Mouse (Mus musculus) CH12.LX (cell line): ENCODE results near the gene Zfp286. TPM values are rescaled to one million over a fixed set of nuclear protein-coding genes. Genes with fewer than 3 reads are reported as not detected.
A peak's percentile ranks its signal among the peaks of the same experiment; 100 is the strongest.

Source experiments
- DNase-seq: peaks from one replicate; pipeline ENCODE4 v3.0.0-alpha.2; 2013; ENCODE audit errors: extremely low read depth
- H3K27ac ChIP-seq: 2 replicates; pipeline ENCODE4 v1.5.1; 2012; ENCODE audit warnings: low read depth, mild to moderate bottlenecking, control low read depth, moderate library complexity; ENCODE audit not compliant: insufficient read depth
- H3K27me3 ChIP-seq: replicated peaks from 2 replicates; pipeline ENCODE3; 2012; ENCODE audit warnings: inconsistent platforms
- H3K36me3 ChIP-seq, 2 experiments: replicated peaks in 1 of 2; 2 replicates each; pipeline versions ENCODE3 to v1.6.1; 2012; ENCODE audit warnings: inconsistent platforms in 1 of 2, low read length in 1 of 2, mild to moderate bottlenecking in 1 of 2, mixed read lengths in 1 of 2, moderate library complexity in 1 of 2; ENCODE audit not compliant: control insufficient read depth in 1 of 2, insufficient read depth in 1 of 2
- H3K4me1 ChIP-seq, 2 experiments: 2 replicates each; pipeline ENCODE4 v1.6.1; 2012; ENCODE audit warnings: inconsistent platforms in 1 of 2, moderate library complexity in 1 of 2; ENCODE audit not compliant: insufficient read depth in 2 of 2, control insufficient read depth in 1 of 2
- H3K4me2 ChIP-seq: 2 replicates; pipeline ENCODE4 v1.6.1; 2012; ENCODE audit warnings: low read depth, mild to moderate bottlenecking, control low read depth; ENCODE audit not compliant: poor library complexity, insufficient read depth, severe bottlenecking
- H3K4me3 ChIP-seq, 3 experiments: fragments of 150-350 bp in 1 of 3; sonication (generic) in 1 of 3; replicated peaks in 1 of 3; 2 replicates each; pipeline versions ENCODE3 to v1.5.1; 2011 to 2012; ENCODE audit warnings: low read depth in 2 of 3, low read length in 2 of 3, mild to moderate bottlenecking in 2 of 3, moderate library complexity in 2 of 3, control low read depth in 1 of 3, improper control_type of control experiment in 1 of 3, inconsistent platforms in 1 of 3, mixed read lengths in 1 of 3; ENCODE audit not compliant: poor library complexity in 1 of 3
- H3K79me2 ChIP-seq: replicated peaks from 2 replicates; pipeline ENCODE4 v1.6.1; 2012; ENCODE audit warnings: mild to moderate bottlenecking, moderate library complexity; ENCODE audit not compliant: control insufficient read depth, poor library complexity, insufficient read depth, severe bottlenecking; ENCODE audit errors: extremely low read depth
- H3K9ac ChIP-seq: 2 replicates; pipeline ENCODE4 v1.6.1; 2012; ENCODE audit warnings: low read depth, mild to moderate bottlenecking, control low read depth, moderate library complexity; ENCODE audit not compliant: insufficient read depth
- H3K9me3 ChIP-seq: replicated peaks from 2 replicates; pipeline ENCODE3; 2012; ENCODE audit warnings: low read length, inconsistent platforms, mixed read lengths
- CHD1 ChIP-seq: IDR thresholded peaks from 2 replicates; pipeline ENCODE4 v1.6.1; 2012; ENCODE audit warnings: low read depth, low read length, improper control_type of control experiment, inconsistent platforms
- EP300 ChIP-seq: IDR thresholded peaks from 2 replicates; pipeline ENCODE4 v1.6.1; 2011; ENCODE audit warnings: low read length, improper control_type of control experiment
- GABPA ChIP-seq: IDR thresholded peaks from 2 replicates; pipeline ENCODE4 v1.6.1; 2012; ENCODE audit warnings: low read depth, low read length, improper control_type of control experiment, inconsistent platforms; ENCODE audit not compliant: insufficient replicate concordance
- JUN ChIP-seq: IDR thresholded peaks from 2 replicates; pipeline ENCODE4 v1.6.1; 2011; ENCODE audit warnings: low read depth, mild to moderate bottlenecking, low read length, improper control_type of control experiment, moderate library complexity; ENCODE audit not compliant: insufficient read depth
- MAX ChIP-seq: IDR thresholded peaks from 2 replicates; pipeline ENCODE4 v1.6.1; 2011; ENCODE audit warnings: low read length, improper control_type of control experiment
- POLR2A ChIP-seq: IDR thresholded peaks from 2 replicates; pipeline ENCODE4 v1.6.1; 2011; ENCODE audit warnings: low read depth, mild to moderate bottlenecking, improper control_type of control experiment, low read length
- dilution Hi-C: fragments of 300-500 bp; cut with MboI; formaldehyde crosslinking; loops from 2 replicates; pipeline ENCODE4 v1.14.3; 2020; ENCODE audit warnings: low sequenced_read_pairs; ENCODE audit not compliant: extremely low pct_unique_long_range_greater_than_20kb, extremely low pct_ligation_motif_present
- in situ Hi-C: fragments of 300-500 bp; cut with MboI; formaldehyde crosslinking; loops from 3 replicates; pipeline ENCODE4 v1.14.3; 2019; ENCODE audit warnings: low sequenced_read_pairs, low pct_ligation_motif_present, low pct_unique_long_range_greater_than_20kb, mixed read lengths
- polyA plus RNA-seq: library from polyadenylated mRNA; unstranded; fragments of >175 nt; gene quantifications from 2 replicates; pipeline ENCODE4 v1.2.1, GENCODE M21; 2012; ENCODE audit warnings: low read depth; ENCODE audit not compliant: insufficient read length
- total RNA-seq, 2 experiments: library from RNA; depleted of rRNA; stranded (reverse); fragments of 300-350 nt in 1 of 2; fragments of >200 nt in 1 of 2; gene quantifications; 2 replicates each; pipeline ENCODE4 v1.2.3; 2012 to 2014

Zfp286 gene
- total and polyA plus RNA-seq, 3 experiments = not detected

DNA sequence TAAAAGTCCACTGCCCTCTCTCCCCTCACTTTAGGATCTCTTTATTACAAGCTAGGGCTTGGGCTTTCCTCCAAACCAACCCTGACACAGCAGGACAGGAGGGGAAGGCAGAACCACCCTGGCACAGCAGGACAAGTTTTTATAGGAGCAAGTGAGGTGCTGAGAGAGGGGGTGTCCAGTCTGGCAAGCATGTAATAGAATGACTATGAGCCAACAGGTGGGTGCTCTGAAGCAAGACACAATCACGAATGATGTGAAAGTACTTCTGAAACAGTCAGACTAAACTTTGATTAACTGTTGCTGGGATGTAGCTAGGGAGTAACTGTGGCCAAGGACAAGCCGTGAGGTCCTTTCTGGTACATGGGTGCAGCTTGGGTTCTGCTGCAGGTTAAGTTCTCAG, 83.1 kb downstream of the Zfp286 start:
- TF ChIP-seq EP300 = peak; percentile 37; the same call in 1 of the 2 replicates
- no peak for TF ChIP-seq CHD1
- TF ChIP-seq GABPA = no peak
- no peak for TF ChIP-seq JUN
- no peak for TF ChIP-seq MAX
- no peak for TF ChIP-seq POLR2A
- no peaks in the 10 kb centered on the region for H3K27me3 ChIP-seq
- H3K4me2 ChIP-seq = no peak overlapping the region
- H3K9ac ChIP-seq = no peak overlapping the region
- H3K4me1 ChIP-seq = peaks cover 6 to 33% of the 10 kb centered on the region in 2 experiments; a peak in 3 of 4 replicates
- dilution Hi-C loops = no loop called here
- H3K36me3 ChIP-seq = peaks cover 0 to 13% of the 10 kb centered on the region in 2 experiments
- no peaks in the 10 kb centered on the region for H3K79me2 ChIP-seq
- in situ Hi-C loops = no loop called here
- H3K9me3 ChIP-seq = no peaks in the 10 kb centered on the region
- DNase-seq = peak; percentile 57
- H3K27ac ChIP-seq = no peak overlapping the region
- H3K4me3 ChIP-seq = no peak overlapping the region

Other genes starting within 250 kb of the Zfp286 start
- gene Ubb, start 238.3 kb downstream of the Zfp286 start, total RNA-seq (2012; rRNA removed) = 2,030 and 2,098 TPM in 2 replicates
- gene Ubb, start 238.3 kb downstream of the Zfp286 start, total RNA-seq (2014; rRNA removed) = 929 and 1,092 TPM in 2 replicates
- 1,487 and 1,562 TPM in 2 replicates for gene Ubb, start 238.3 kb downstream of the Zfp286 start, polyA plus RNA-seq
- 58.7 and 59.3 TPM in 2 replicates for gene Trpv2, start 215.0 kb downstream of the Zfp286 start, total RNA-seq (2012; rRNA removed)
- 36.0 and 39.2 TPM in 2 replicates for gene Trpv2, start 215.0 kb downstream of the Zfp286 start, total RNA-seq (2014; rRNA removed)
- gene Trpv2, start 215.0 kb downstream of the Zfp286 start, polyA plus RNA-seq = 42.3 and 46.2 TPM in 2 replicates
- 2.9 and 12.6 TPM in 2 replicates for gene Lrrc75a, start 140.9 kb downstream of the Zfp286 start, total RNA-seq (2012; rRNA removed)
- gene Lrrc75a, start 140.9 kb downstream of the Zfp286 start, total RNA-seq (2014; rRNA removed) = 1.3 and 1.6 TPM in 2 replicates
- 1.8 and 2.7 TPM in 2 replicates for gene Lrrc75a, start 140.9 kb downstream of the Zfp286 start, polyA plus RNA-seq
- gene Mmgt2, start 140.8 kb downstream of the Zfp286 start, total RNA-seq (2012; rRNA removed) = 47.9 and 60.7 TPM in 2 replicates
- 41.2 and 49.2 TPM in 2 replicates for gene Mmgt2, start 140.8 kb downstream of the Zfp286 start, total RNA-seq (2014; rRNA removed)
- 61.4 and 65.9 TPM in 2 replicates for gene Mmgt2, start 140.8 kb downstream of the Zfp286 start, polyA plus RNA-seq
- 6.2 and 7.3 TPM in 2 replicates for gene Zfp287, start 57.6 kb downstream of the Zfp286 start, total RNA-seq (2012; rRNA removed)
- 4.6 and 4.8 TPM in 2 replicates for gene Zfp287, start 57.6 kb downstream of the Zfp286 start, total RNA-seq (2014; rRNA removed)
- 5.7 TPM in 2 replicates for gene Zfp287, start 57.6 kb downstream of the Zfp286 start, polyA plus RNA-seq
- not detected in 2 replicates for gene Gm10428, start 36.4 kb downstream of the Zfp286 start, total RNA-seq (2012; rRNA removed)
- gene Gm10428, start 36.4 kb downstream of the Zfp286 start, total RNA-seq (2014; rRNA removed) = not detected in 2 replicates
- gene Gm10428, start 36.4 kb downstream of the Zfp286 start, polyA plus RNA-seq = not detected in 2 replicates
- gene Trim16, start 30.8 kb upstream of the Zfp286 start, total RNA-seq (2012; rRNA removed) = not detected in 2 replicates
- not detected in 2 replicates for gene Trim16, start 30.8 kb upstream of the Zfp286 start, total RNA-seq (2014; rRNA removed)
- gene Trim16, start 30.8 kb upstream of the Zfp286 start, polyA plus RNA-seq = 0.12 TPM in 1 of 2 replicates, not detected in the other
- gene Fbxw10, start 57.6 kb upstream of the Zfp286 start, total RNA-seq (2012; rRNA removed) = 0.50 and 0.59 TPM in 2 replicates
- 0.78 and 0.88 TPM in 2 replicates for gene Fbxw10, start 57.6 kb upstream of the Zfp286 start, total RNA-seq (2014; rRNA removed)
- 0.87 and 1.4 TPM in 2 replicates for gene Fbxw10, start 57.6 kb upstream of the Zfp286 start, polyA plus RNA-seq
- gene Tvp23b, start 90.0 kb upstream of the Zfp286 start, total RNA-seq (2012; rRNA removed) = 57.7 and 62.2 TPM in 2 replicates
- gene Tvp23b, start 90.0 kb upstream of the Zfp286 start, total RNA-seq (2014; rRNA removed) = 68.7 and 71.2 TPM in 2 replicates
- 39.6 and 40.9 TPM in 2 replicates for gene Tvp23b, start 90.0 kb upstream of the Zfp286 start, polyA plus RNA-seq
- gene Cdrt4, start 161.7 kb upstream of the Zfp286 start, total RNA-seq (2012; rRNA removed) = not detected in 2 replicates
- gene Cdrt4, start 161.7 kb upstream of the Zfp286 start, total RNA-seq (2014; rRNA removed) = not detected in 2 replicates
- gene Cdrt4, start 161.7 kb upstream of the Zfp286 start, polyA plus RNA-seq = not detected in 2 replicates